Mouse (Mus musculus) kidney, postnatal 36 days (tissue): ENCODE results near the gene Gucy2c.
A peak's percentile ranks its signal among the peaks of the same experiment; 100 is the strongest.

ENCODE experiments used
- DNase-seq, 2 experiments: peaks; one replicate each; pipeline ENCODE4 v3.0.0; 2021 to 2022; ENCODE audit warnings: mixed read lengths in 2 of 2

Gene Gucy2c

DNA sequence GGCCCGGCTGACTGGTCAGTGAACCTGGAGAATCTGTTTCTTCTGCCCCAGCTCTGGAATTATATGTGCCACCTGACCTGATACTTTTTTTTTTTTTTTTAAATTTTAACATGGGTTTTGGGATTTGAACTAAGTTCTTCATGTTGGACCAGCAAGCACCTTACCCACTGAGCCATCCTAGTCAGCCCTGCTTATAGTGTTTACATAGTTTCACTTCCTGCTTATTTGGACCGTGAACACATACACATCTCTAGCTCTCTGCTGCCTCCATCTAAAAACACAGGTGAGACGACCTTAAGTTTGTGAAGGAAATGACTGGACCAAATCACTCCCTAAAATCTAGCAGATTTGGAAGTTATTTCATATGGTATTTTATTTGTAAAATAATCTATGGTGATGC is 58.4 kb downstream of the Gucy2c start:
- no peak for DNase-seq

- no peak for DNase-seq
These were observed 59.0 kb downstream of the Gucy2c start for GRCm38 (mm10) chr6:136722565-136722964.

- peak; percentile 35 to 85 for DNase-seq
These were observed 59.6 kb downstream of the Gucy2c start for GRCm38 (mm10) chr6:136721925-136722324.

GRCm38 (mm10) chr6:136720436-136720835 is 61.1 kb downstream of the Gucy2c start:
- DNase-seq, result peak in 1 of 2 experiments; percentile 8

- DNase-seq, result no peak
These were observed 65.6 kb downstream of the Gucy2c start for GRCm38 (mm10) chr6:136715881-136716431.

DNA sequence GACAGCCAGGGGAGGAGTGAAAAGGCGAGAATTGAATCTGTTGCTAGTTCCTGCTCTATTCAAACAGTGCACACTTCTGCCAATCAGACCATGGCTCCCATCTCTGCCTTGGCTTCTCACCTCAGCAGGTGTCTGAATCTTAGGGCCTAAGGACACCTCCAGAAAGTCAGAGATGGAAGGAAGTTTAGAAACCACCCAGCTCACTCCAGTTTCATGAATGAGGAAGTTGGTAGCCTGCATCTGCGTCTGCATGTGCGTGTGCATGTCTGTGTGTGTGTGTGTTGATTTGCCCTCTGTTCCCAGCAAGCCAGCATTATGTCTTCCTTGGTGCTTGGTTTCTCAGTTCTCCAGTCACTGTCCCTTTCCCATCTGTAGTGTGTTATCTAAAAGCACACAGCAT is 67.5 kb downstream of the Gucy2c start:
- DNase-seq, result no peak

- DNase-seq, result no peak
These were observed 71.2 kb downstream of the Gucy2c start for GRCm38 (mm10) chr6:136710408-136710807.

GRCm38 (mm10) chr6:136708597-136708996 is 73.0 kb downstream of the Gucy2c start:
- DNase-seq, result no peak

GRCm38 (mm10) chr6:136701878-136702277 is 79.7 kb downstream of the Gucy2c start:
- DNase-seq, result no peak

DNA sequence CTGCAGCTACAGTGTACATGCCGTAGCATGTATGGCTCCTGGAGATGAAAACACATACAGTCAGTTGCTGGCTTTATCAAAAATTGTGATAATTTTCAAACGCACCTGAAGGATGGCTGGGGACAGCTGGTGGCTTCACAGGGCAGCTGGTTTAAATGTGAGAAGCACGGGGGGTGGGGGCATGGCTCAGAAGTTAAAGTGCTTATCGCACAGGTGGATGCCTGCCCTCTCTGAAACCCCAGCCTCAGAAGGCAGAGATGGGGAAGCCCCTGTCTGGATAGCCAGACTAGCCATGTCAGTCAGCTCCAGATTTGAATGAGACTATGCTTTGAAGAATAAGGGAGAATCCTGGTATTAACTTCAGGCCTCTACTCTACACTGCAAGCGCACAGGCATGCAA is 80.4 kb downstream of the Gucy2c start:
- no peak for DNase-seq

GRCm38 (mm10) chr6:136691314-136691713 is 90.3 kb downstream of the Gucy2c start:
- DNase-seq, result no peak

DNA sequence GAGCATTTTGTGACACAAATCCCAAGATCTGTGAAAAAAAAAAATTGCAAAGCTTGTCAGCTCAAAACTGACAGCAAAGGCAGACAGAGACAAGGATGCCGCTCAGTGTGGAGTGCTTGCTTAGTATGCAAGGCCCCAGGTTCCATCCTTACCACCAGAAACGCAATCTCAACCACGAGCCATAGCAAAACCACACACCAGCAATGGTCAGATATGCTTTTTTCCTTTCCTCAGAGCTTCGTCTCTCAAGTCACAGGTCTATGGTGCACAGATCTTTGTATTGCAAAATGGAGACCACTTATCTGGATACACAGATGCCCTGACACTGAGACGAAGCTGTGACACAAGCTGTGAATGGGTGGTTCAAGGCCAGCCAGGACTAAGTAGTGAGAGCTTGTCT is 91.0 kb downstream of the Gucy2c start:
- no peak for DNase-seq

DNA sequence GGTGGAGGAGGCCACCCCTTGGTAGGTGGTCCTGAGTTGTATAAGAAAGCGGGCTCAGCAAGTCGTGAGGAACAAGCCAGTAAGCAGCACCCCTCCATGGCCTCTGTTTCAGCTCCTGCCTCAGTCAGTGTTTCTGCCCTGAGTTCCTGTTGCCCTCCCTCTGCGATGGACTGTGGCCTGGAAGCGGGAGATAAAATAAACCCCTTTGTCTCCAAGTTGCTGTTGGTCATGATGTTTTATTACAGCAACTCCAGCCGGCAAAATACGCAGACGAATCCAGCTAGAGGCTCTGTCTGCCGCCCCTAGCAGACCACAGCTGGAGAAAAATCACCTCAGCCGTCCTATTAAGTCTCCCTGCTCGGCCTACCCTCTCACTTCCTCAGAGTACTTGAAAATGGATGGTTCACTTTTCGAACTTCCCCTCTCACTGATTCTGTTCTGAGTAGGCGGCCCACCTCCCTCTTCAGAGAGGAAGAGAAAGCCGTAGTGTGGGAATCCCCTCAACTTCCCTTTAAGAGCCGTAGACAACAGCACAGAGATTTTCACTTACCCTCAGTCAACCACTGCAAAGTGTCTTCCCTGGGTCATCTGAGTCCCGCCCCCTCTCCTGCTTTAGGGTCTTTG is 91.7 kb downstream of the Gucy2c start:
- peak; percentile 4 to 8 for DNase-seq

GRCm38 (mm10) chr6:136685433-136685832 is 96.1 kb downstream of the Gucy2c start:
- DNase-seq, result no peak

DNA sequence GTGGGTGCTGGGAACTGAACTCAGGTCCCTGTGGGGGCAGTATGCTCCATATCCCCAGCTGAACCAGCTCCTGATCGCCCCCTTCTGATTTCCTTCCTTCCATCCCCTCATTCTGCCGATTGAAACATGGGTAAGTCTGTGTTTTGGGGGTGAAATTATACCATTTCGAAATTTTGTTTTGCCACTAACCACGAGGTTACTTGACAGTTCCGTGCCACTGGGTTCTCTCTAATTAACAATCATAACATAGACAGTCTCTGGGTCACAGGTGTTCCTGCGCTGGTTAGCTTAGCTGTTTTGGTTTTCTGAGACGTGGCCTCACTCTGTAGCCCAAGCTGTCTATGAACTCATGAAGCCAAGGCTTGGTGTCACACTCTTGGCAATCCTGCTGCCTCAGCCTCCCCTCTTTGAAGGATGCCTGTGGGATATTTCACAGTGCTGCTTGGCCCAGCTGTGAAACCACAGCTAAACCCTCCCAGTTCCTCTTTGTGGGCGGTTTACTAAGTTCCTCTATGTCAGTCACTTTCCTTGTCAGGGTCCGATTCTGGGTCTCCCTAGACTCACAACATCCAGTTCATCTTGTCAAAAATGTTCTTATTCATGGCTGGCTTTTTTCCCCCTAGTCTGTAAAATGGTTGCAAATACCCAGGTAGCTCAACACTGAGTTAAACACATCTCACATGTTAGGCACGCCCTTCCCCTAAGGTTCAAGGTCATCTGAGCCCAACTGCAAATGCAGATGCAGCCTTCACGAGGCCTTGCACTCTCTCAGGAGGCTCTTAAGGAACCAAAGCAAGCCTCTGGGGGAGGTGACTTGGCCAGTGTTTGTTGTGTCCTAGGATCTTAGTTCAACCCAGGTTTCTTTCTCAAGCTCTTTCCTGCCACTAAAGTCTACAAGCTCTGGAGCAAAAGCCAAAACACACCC is 97.9 kb downstream of the Gucy2c start:
- DNase-seq, result no peak

- no peak for DNase-seq
These were observed 102.2 kb downstream of the Gucy2c start for GRCm38 (mm10) chr6:136679381-136679780.

DNA sequence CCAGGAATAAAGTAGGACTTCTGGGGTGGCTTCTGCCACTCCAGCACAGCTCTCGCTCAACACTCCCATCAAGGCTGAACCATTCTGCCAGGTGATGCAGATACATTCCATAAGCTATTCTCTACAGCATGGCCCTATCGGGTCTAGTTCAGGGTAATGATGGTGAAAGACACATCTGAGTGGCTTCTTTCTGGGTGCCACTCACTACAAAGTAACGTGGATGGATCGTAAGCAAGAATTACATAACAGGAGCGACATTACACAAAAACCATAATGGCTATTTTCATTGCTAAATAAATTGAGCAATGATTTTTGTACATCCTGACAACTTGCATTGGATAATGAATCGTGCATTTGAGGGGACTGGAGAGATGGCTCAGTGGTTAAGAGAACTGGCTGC is 106.6 kb downstream of the Gucy2c start:
- DNase-seq, result no peak

- peak in 1 of 2 experiments; percentile 24 for DNase-seq
These were observed 109.1 kb downstream of the Gucy2c start for GRCm38 (mm10) chr6:136672467-136672866.

DNA sequence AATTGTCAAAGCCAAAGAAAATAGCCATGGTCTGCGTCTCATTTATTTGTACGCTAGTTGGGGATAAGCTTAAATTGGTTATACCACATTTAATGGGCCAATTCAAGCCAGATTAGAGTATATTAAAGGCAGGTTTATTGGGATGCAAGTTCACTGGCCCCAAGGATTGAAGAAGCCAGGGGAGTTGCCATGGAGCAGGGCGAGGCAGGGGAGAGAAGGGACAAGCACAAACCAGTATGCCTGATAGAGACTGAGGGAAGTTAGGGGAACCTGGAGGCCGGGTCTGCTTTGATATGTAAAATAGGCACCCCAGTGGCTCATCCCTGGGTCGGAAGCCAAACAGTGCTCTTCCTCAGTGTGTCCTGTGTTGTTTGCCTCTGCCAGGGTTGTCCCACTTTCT is 112.3 kb downstream of the Gucy2c start:
- no peak for DNase-seq

DNA sequence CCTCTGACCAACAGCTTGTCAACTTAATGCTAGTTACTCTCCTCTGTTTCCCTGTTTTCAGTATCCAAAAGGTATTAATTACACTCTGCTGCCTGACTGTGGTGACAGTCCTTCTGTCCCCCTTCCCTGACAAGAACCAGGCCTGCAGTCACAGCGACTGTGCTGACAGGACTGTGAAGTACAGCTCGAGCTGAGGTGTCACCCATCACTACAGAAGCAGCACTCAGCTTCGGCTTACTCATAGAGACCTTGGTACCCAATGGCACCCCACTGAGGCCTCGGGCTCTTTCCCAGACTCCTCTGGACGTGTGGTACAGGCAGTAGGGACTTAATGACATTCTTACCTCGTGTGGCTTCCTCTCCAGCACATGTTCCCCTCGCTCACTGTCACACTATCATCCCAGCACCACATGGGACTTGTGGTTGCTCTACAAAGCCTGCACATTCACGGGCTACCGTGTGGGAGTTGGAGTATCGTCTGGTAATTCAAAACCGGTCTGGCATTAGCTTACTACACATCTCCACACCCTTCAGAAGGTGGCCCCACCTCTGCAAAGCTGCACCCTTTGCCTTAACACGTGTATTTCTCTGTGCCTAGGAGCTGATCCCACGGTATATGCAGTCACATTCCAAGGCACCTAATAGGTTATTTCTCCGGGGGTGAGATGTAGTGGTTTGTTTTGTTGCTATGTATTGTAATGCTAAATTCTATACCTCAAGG is 113.1 kb downstream of the Gucy2c start:
- DNase-seq, result no peak

DNA sequence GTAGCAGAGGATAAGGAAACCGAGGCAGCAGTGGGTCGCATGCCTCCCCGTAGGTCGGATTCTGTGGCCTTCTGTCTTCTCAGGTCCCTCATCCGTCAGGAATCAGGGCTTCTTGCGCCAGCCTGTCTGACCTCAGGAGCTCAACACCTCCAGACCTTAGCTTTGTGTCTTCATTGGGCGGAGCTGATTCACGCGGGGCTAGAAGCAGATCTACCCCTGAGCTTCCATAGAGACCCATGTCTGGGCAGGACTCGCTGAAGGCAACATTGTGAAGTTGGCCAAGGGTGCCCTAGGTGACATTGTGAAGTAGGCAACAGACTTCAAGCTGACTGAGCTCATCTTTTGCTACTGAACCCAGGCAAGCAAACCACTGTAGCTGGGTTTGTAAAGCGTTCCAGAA is 119.5 kb downstream of the Gucy2c start:
- no peak for DNase-seq

- peak; percentile 77 to 83 for DNase-seq
These were observed 119.9 kb downstream of the Gucy2c start, which contains the start of gene Plbd1 for GRCm38 (mm10) chr6:136661706-136662016. TSS of gene Plbd1 (minus strand) at chr6:136661928.
